Mouse (Mus musculus) c-Kit-positive CD71-positive TER-119-negative erythroid progenitor cells, embryonic 14.5 days (primary cell): ENCODE data around the gene E130308A19Rik.

ENCODE experiments used
- DNase-seq: peaks from one replicate; pipeline ENCODE4 v3.0.0-alpha.2; 2013; ENCODE audit warnings: low read depth

Gene E130308A19Rik

GRCm38 (mm10) chr4:59682950-59683349 lies 56.9 kb downstream of the E130308A19Rik start:
- DNase-seq, result no peak

GRCm38 (mm10) chr4:59684306-59684705 lies 58.3 kb downstream of the E130308A19Rik start:
- no peak for DNase-seq

- no peak for DNase-seq
Measured at GRCm38 (mm10) chr4:59686716-59687115, 60.7 kb downstream of the E130308A19Rik start.

GRCm38 (mm10) chr4:59689055-59689454 lies 63.0 kb downstream of the E130308A19Rik start:
- peak; percentile 93 for DNase-seq

- no peak for DNase-seq
Measured at GRCm38 (mm10) chr4:59690145-59690544, 64.1 kb downstream of the E130308A19Rik start.

- DNase-seq, result no peak
Measured at GRCm38 (mm10) chr4:59696846-59697245, 70.8 kb downstream of the E130308A19Rik start.

GRCm38 (mm10) chr4:59697869-59698268 lies 71.9 kb downstream of the E130308A19Rik start:
- no peak for DNase-seq

- no peak for DNase-seq
Measured at GRCm38 (mm10) chr4:59699014-59699792, 73.2 kb downstream of the E130308A19Rik start.

GRCm38 (mm10) chr4:59709321-59709720 lies 83.3 kb downstream of the E130308A19Rik start:
- DNase-seq, result no peak

- DNase-seq, result no peak
Measured at GRCm38 (mm10) chr4:59710736-59711389, 84.9 kb downstream of the E130308A19Rik start.

- no peak for DNase-seq
Measured at GRCm38 (mm10) chr4:59712451-59712850, 86.4 kb downstream of the E130308A19Rik start.

GRCm38 (mm10) chr4:59712955-59713354 lies 86.9 kb downstream of the E130308A19Rik start:
- DNase-seq, result no peak

- no peak for DNase-seq
Measured at GRCm38 (mm10) chr4:59714472-59714871, 88.5 kb downstream of the E130308A19Rik start.

GRCm38 (mm10) chr4:59714926-59715325 lies 88.9 kb downstream of the E130308A19Rik start:
- DNase-seq, result no peak

GRCm38 (mm10) chr4:59715531-59715930 lies 89.5 kb downstream of the E130308A19Rik start:
- DNase-seq, result no peak

GRCm38 (mm10) chr4:59717349-59717748 lies 91.3 kb downstream of the E130308A19Rik start:
- no peak for DNase-seq

- no peak for DNase-seq
Measured at GRCm38 (mm10) chr4:59718542-59718941, 92.5 kb downstream of the E130308A19Rik start.

- DNase-seq, result no peak
Measured at GRCm38 (mm10) chr4:59719481-59720355, 93.7 kb downstream of the E130308A19Rik start.

- DNase-seq, result no peak
Measured at GRCm38 (mm10) chr4:59721811-59722210, 95.8 kb downstream of the E130308A19Rik start.

GRCm38 (mm10) chr4:59725579-59725978 lies 99.6 kb downstream of the E130308A19Rik start:
- peak; percentile 44 for DNase-seq

- DNase-seq, result no peak
Measured at GRCm38 (mm10) chr4:59726501-59726900, 100.5 kb downstream of the E130308A19Rik start.

GRCm38 (mm10) chr4:59727187-59727877 lies 101.3 kb downstream of the E130308A19Rik start:
- DNase-seq, result no peak
